Mouse (Mus musculus): ENCODE data around the gene Aarsd1.
"Not testable (repeated sequence)": the region's sequence is repeated elsewhere in the genome, so short reads cannot be mapped to it uniquely, and the experiment has no call there.

The Aarsd1 gene

GRCm38 (mm10) chr11:101417101-101417855 lies at the start of gene Aarsd1:
Aarsd1 (minus strand) TSS chr11:101417615.
- peak; percentile 84 for DNase-seq

GRCm38 (mm10) chr11:101466552-101466950 lies 49.1 kb upstream of the Aarsd1 start:
- not testable (repeated sequence) for DNase-seq

DNA sequence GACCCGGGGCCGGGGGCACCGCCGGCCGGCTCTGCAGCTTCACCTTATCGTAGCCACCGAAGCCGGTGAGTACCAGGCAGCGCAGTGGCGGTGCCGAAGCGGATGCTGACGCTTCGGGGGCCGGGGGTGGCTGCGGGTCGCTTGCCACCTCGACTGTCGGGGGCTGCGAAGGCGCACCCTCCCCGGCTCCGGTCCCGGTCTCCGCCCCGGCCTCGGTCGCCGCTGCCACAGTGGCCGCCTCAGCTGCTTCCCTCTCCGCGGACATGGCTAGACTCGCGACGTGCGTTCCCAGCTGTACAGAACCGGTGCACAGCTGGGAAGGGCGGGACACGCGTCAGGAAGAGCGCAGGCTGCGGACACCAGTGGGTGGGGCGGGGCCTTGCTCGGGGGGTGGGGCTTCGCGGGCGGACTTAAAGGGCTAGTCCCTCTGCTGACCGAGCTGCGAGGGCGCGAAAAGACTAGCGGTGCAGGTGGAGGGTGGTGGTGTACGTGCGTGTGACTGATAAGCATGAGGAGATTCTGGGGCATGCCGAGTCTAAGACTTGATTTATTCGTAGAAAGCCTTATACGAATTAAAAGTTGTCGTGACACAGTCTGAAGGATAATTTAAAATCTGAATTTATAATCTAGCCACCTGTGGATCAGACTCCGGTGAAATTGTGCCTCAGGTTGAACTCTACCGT lies 48.6 kb upstream of the Aarsd1 start, which contains the start of gene Vat1:
TSS of gene Vat1 (minus strand) at position 362 of the 683 bp plus-strand sequence.
- peak; percentile 41 for DNase-seq

- peak; percentile 46 for DNase-seq
Observed at GRCm38 (mm10) chr11:101465101-101465868, 47.9 kb upstream of the Aarsd1 start.

DNA sequence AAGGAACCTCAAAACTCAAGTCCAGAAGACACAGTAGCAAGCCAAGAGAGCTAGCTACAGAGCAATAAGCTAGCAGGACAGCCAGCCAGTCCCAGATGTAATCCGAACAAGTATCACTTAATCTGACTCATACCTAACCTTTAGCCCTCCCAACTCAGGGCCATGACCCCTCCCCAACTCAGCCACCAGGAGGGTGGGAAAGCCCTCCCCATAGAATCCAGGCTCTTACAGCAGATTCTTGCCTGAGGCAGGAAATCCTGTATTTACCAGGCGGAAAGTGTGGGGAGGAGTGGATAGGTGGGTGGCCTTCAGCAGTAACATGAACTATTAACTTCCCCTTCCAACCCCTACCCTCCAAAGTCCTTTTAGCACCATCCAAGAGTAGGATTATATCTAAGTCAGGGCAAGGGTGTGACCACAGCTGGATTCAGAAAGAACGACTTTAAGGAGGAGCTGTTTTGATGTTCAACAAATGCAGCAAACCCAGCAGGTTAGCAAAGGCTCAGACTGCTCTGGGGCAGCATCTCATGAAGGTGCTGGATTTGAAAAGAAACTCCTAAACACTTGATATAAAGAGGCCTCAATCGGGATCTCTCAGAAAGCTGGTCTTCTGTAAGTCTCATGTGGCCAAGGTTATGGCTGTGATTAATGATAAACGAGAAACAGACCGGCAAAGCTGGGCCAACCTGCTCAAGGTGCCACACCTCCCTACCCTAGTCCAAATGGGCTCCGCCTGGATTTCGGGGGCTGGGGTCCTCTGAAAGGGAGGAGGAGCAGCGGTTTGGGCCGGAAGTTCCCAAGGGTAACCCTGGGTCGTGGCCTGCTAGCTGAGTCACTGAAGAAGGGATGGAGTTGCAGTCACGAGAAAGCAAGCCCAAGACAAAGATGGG lies 47.0 kb upstream of the Aarsd1 start, which contains the start of gene Rnd2:
TSS of gene Rnd2 (plus strand) at position 789 of the 890 bp plus-strand sequence.
- no peak for DNase-seq

- DNase-seq, result no peak
Observed at GRCm38 (mm10) chr11:101462583-101463440, 45.4 kb upstream of the Aarsd1 start.

DNA sequence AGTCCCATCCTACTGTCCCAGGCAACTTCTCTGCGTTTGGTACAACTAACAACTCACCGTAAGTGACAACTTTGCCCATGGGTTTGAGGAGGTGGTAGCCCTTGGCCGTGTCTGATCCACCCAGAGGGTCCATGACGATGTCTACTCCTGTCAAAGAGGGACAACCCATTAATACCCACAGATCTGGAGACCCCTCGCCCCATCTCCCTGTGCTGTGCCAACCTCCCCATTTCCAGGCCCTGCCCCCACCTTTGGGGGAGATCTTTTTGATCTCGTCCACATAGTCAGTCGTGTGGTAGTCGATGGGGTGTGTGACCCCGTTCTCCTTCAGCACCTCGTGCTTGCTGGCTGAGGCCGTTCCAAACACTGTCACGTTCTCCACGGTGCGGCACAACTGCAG lies 44.7 kb upstream of the Aarsd1 start:
- no peak for DNase-seq

DNA sequence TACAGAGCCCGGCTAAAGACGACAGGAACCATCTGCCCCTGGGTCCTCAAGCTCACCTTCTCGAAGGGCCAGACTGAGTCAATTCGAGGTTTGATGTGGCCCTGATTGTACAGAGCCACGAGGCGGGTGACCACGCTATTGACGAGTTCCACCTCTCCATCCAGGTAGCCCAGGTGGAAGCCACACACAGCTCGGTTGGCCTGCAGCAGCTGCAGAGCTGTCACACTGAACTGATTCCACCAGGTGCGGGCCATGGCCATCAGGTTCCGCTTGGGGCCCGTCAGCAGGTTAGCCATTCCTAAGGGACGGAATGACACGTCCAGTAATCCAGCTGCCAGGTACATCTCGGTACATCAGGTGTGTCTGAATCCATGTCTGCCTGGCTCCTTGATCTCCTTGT lies 42.9 kb upstream of the Aarsd1 start:
- no peak for DNase-seq

GRCm38 (mm10) chr11:101459716-101460115 lies 42.3 kb upstream of the Aarsd1 start:
- DNase-seq, result no peak

GRCm38 (mm10) chr11:101458217-101458616 lies 40.8 kb upstream of the Aarsd1 start:
- no peak for DNase-seq

DNA sequence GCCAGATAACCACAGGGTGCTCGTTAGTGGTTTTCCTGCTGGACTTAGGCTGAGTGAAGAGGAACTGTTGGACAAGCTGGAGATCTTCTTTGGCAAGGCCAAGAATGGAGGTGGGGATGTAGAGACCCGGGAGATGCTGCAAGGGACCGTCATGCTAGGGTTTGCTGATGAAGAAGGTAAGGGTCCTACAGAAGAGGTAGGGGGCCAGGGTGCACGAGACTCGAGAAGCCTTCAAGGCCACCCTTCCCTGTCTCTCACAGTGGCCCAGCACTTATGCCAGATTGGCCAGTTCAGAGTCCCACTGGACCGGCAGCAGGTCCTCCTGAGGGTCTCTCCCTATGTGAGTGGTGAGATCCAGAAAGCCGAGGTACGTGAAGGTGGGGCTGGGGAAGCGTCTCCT lies 40.2 kb upstream of the Aarsd1 start:
- DNase-seq, result no peak

DNA sequence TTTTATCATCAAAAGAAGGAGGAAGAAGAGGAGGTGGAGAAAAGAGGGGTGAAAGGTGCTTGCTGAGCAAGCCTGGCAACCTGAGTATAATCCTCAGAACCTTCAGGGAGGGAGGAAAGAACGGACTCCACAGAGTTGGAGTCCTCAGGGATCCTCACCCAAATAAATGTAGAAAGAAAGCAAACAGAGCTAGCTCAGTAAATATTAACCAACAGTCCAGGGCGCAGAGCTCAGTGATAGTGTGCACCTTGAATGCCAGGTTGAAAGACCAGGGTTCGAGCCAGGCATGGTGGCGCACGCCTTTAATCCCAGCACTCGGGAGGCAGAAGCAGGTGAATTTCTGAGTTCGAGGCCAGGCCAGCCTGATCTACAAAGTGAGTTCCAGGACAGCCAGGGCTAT lies 38.2 kb upstream of the Aarsd1 start:
- DNase-seq, result no peak

GRCm38 (mm10) chr11:101454702-101455101 lies 37.3 kb upstream of the Aarsd1 start:
- no peak for DNase-seq

DNA sequence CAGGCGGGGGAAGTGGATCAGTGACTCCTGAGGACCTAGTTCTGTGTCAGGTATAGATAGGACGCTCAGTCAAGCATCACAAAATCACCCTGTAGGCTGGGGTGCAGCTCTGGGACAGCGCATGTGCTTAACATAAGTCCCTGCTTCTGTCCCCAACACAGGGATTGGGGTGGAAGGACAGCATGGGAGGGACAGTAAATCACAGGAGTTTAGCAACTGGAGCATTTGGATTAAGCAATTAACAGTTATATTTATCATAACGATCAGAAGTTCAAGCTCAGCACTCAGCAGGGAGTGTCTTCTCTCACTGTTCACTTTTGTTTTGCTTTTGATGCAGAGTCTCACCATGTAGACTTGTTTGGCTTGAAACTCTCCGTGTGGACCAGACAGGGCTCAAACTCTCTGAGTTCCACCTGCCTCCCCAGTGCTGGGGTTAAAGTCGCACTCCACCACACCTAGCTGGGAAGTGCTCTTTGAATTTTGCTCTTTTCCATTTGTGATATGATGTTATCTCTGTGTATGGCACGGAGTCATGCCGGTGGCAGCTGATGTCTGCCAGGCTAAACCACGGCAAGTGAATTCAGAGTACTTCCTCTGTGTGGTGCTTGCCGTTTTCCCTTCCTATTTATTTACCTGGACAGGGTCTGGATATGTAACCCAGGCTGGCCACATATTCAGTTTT lies 34.8 kb upstream of the Aarsd1 start:
- no peak for DNase-seq

DNA sequence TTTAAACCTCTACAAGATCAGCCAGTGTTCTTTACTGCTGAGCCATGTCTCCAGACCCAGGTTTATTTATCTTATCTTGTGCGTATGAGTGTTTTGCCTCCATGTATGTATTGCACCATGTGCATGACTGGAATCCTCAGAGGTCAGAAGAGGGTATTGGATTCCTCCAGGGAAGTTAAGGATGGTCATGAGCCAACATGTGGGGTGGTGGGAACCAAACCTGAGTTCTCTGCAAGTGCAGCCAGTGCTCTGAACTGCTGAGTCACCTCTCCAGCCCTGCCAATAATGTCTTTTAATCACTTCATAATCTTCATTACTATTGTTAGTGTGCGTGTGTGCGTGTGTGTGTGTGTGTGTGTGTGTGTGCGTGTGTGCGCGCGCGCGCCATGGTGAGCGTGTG lies 34.1 kb upstream of the Aarsd1 start:
- no peak for DNase-seq

DNA sequence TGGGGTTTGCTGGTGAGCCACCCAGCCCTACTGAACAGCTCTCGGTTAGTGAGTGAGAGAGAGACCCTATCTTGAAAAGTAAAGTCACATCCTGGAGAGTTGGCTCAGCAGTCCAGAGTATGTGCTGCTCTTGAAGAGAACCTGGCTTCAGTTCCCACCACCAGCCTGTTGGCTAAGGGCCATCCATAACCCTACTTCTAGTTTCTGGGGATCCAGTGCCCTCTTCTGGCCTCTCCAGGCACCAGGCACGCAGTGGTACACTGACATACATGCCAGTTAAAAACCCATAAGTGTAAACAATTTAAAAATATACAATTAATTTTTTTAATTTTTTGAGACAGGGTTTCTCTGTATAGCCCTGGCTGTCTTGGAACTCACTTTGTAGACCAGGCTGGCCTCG lies 33.0 kb upstream of the Aarsd1 start:
- no peak for DNase-seq

GRCm38 (mm10) chr11:101449596-101449995 lies 32.2 kb upstream of the Aarsd1 start:
- DNase-seq, result not testable (repeated sequence)

- no peak for DNase-seq
Observed at GRCm38 (mm10) chr11:101448899-101449298, 31.5 kb upstream of the Aarsd1 start.

DNA sequence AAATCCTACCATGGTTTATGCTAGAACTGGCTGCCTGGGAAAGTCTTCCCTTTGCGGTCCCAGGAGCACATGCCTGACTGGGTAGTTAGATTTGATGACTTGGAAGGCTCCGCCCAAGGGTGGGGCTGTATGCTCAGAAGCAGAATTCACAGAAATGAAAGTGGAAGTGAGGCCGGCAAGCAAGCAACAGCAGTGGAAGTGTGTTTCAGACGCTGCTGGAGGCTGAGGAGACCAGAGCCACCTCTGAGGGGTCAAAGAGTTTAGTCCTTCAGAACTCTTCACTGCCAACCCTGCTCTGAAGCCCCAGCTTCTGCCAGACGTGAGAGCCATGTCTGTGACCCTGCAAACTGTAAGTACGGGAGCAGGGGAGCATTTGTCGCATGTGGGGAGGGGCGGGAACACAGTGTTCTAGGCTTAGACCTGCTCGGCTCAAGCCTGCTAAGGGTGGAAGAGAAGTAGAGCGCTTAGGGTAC lies 30.9 kb upstream of the Aarsd1 start, which contains the start of gene Ifi35:
TSS of gene Ifi35 (plus strand) at position 134 of the 473 bp plus-strand sequence.
- DNase-seq, result no peak

- DNase-seq, result no peak
Observed at GRCm38 (mm10) chr11:101447786-101448185, 30.4 kb upstream of the Aarsd1 start.

Measured in cerebellum, adult 11-12 months (tissue).